Mouse (Mus musculus) liver, embryonic 11.5 days (tissue): ENCODE data around the gene Dlx6. TPM values are rescaled to one million over a fixed set of nuclear protein-coding genes. Genes with fewer than 3 reads are reported as not detected.

Experiments
- ATAC-seq: fragments of 200-750 bp; cut with Nextera tagmentation; replicated peaks from 2 replicates; pipeline ENCODE4 v1.8.0; 2017; ENCODE audit warnings: moderate number of reproducible peaks, mild to moderate bottlenecking, moderate TSS enrichment, moderate library complexity; ENCODE audit not compliant: low FRiP score
- DNase-seq: peaks from one replicate; pipeline ENCODE4 v3.0.0-alpha.2; 2017; ENCODE audit warnings: low spot score
- H3K27ac ChIP-seq: fragments of 300-500 bp; sonication (generic); 2 replicates; pipeline ENCODE4 v1.5.1; 2014; ENCODE audit warnings: mild to moderate bottlenecking, low read depth, low read length, control low read depth
- H3K27me3 ChIP-seq: fragments of 300-500 bp; sonication (generic); replicated peaks from 2 replicates; pipeline ENCODE4 v1.6.1; 2014; ENCODE audit warnings: low read length, mixed read lengths; ENCODE audit not compliant: control insufficient read depth, insufficient read depth
- H3K36me3 ChIP-seq: fragments of 300-500 bp; sonication (generic); 2 replicates; pipeline ENCODE4 v1.6.1; 2014; ENCODE audit warnings: mild to moderate bottlenecking, low read length, moderate library complexity, mixed read lengths; ENCODE audit not compliant: control insufficient read depth, insufficient read depth
- H3K4me1 ChIP-seq: fragments of 300-500 bp; sonication (generic); replicated peaks from 2 replicates; pipeline ENCODE4 v1.6.1; 2014; ENCODE audit warnings: low read length, mixed read lengths; ENCODE audit not compliant: control insufficient read depth, insufficient read depth
- H3K4me2 ChIP-seq: fragments of 300-500 bp; sonication (generic); 2 replicates; pipeline ENCODE4 v1.6.1; 2014; ENCODE audit warnings: mild to moderate bottlenecking, control low read depth, moderate library complexity
- H3K4me3 ChIP-seq: fragments of 300-500 bp; sonication (generic); 2 replicates; pipeline ENCODE4 v1.5.1; 2014; ENCODE audit warnings: low read depth, low read length, control low read depth
- H3K9ac ChIP-seq: fragments of 300-500 bp; sonication (generic); 2 replicates; pipeline ENCODE4 v1.6.1; 2014; ENCODE audit warnings: low read depth, low read length, control low read depth
- H3K9me3 ChIP-seq: fragments of 300-500 bp; sonication (generic); 2 replicates; pipeline ENCODE4 v1.6.1; 2016; ENCODE audit warnings: low read length, inconsistent platforms, mixed read lengths; ENCODE audit not compliant: control insufficient read depth
- WGBS: fragments of 180-500 bp; shearing (Covaris S2); extraction: QIAGEN DNeasy Blood & Tissue Kit; methylation state at CpG from one replicate; pipeline ENCODE4 v1.1.7; 2014; 5-methylcytosine and 5-hydroxymethylcytosine counted together
- polyA plus RNA-seq: library from polyadenylated mRNA; unstranded; fragments of >200 nt; fragmentation: Nextera tagmentation; extraction: Ambion mirVana; gene quantifications from 2 replicates; pipeline ENCODE4 v1.2.1, GENCODE M21; 2014

Gene Dlx6
- polyA plus RNA-seq, 1 experiment from 2014 or later, result not detected

DNA sequence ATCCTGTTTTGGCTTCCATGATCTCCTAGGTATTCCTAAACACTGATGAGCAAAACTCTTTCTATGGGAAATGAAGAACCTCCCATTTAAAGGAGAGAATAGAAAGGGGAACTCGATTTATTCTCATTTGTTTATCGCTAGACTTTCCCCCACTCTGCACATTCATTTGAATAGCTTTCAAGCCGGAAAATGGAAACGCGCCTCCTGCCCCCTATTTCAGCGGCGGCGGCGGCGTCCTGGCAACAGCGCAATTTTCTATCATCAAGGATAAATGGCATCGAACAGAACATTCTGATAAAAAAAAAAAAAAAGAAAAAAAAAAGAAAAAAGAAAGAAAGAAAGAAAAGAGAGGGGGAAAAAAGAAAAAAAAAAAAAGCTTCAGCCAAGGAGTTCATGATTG lies 13.4 kb upstream of the Dlx6 start:
- Histone ChIP-seq H3K9me3 (no peaks in the 10 kb centered on the region), H3K36me3 (no peaks in the 10 kb centered on the region), H3K27me3 (peaks cover 73% of the 10 kb centered on the region), H3K4me3 (no peak overlapping the region), H3K27ac (no peak overlapping the region), H3K4me1 (no peaks in the 10 kb centered on the region), H3K4me2 (no peak overlapping the region), H3K9ac (no peak overlapping the region)
- ATAC-seq, result no peak
- no peak for DNase-seq
- WGBS, result 5% methylated on average over 12 of the region's 12 CpGs

DNA sequence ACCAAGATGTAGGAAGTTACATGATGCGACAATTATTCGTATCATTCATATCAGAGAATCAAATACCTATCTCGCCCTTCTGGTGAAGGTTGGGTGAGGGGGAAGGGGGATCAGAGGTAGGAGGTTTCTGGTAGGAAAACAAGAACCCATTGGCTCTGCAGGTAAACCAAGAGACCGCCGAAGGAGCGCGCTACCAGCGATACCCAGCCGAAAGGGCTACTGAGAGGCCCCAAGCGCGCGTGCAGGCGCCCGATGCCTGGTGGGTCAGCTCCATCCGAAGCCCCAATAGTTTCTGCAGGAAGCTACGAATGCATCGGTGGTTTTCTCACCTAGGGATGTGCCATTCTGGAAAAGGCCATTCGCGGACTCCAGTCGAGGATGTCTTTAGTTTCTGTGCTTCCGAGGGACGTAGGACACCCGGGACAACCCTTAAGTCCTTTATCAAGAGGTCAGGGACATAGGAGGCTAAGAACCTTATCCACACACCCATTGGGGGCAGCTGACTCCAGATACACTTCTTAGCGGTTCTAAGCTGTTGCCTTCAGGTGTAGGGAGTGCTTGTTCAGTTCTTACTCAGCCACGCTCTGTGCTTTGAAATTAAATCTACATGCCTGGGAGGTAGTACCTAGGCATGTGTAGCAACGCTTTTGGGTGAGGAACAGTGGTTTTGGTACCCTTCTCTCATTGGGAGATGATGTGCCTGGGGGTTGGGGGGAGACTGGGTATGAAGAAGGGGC lies 12.6 kb upstream of the Dlx6 start:
- Histone ChIP-seq H3K9ac (no peak overlapping the region), H3K27ac (no peak overlapping the region), H3K36me3 (no peaks in the 10 kb centered on the region), H3K4me2 (no peak overlapping the region), H3K4me1 (no peaks in the 10 kb centered on the region), H3K27me3 (peaks cover 81% of the 10 kb centered on the region), H3K4me3 (no peak overlapping the region), H3K9me3 (no peaks in the 10 kb centered on the region)
- WGBS, result 3% methylated on average over 26 of the region's 26 CpGs
- ATAC-seq, result no peak
- no peak for DNase-seq

DNA sequence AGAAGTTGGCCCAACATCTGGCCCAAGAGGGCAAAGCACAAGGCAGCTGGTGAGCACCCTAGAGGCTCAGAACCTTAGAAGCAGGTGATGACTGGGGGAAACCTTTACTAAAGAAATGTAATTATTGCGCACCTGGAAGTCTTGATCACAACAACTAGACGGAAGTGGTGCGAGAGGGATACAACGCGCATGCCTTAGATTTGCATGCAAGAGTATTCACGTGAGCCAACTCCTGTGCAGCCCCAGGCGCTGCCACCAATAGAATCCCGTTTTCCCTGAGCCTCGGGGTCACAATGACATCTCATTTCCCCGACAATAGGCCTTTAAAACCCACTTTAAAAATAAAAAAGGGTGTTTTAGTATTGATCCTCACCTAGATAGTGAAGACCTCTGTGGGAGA lies 12.0 kb upstream of the Dlx6 start:
- H3K4me3 ChIP-seq, result no peak overlapping the region
- H3K9me3 ChIP-seq, result no peaks in the 10 kb centered on the region
- H3K4me2 ChIP-seq, result no peak overlapping the region
- H3K4me1 ChIP-seq, result no peaks in the 10 kb centered on the region
- DNase-seq (no peak), ATAC-seq (no peak)
- peaks cover 87% of the 10 kb centered on the region for H3K27me3 ChIP-seq
- no peak overlapping the region for H3K9ac ChIP-seq
- 5% methylated on average over 10 of the region's 10 CpGs for WGBS
- H3K36me3 ChIP-seq, result no peaks in the 10 kb centered on the region
- no peak overlapping the region for H3K27ac ChIP-seq

- Histone ChIP-seq H3K4me1 (no peaks in the 10 kb centered on the region), H3K4me3 (no peak overlapping the region), H3K36me3 (no peaks in the 10 kb centered on the region), H3K27me3 (peaks cover 93% of the 10 kb centered on the region), H3K27ac (no peak overlapping the region), H3K9ac (no peak overlapping the region), H3K9me3 (no peaks in the 10 kb centered on the region), H3K4me2 (no peak overlapping the region)
- ATAC-seq (no peak), DNase-seq (no peak)
- 25% methylated on average over 3 of the region's 3 CpGs for WGBS
Observed at GRCm38 (mm10) chr6:6852944-6853343, 10.2 kb upstream of the Dlx6 start.

- no peak overlapping the region for H3K4me3 ChIP-seq
- H3K4me1 ChIP-seq, result no peaks in the 10 kb centered on the region
- DNase-seq (no peak), ATAC-seq (no peak)
- no peak overlapping the region for H3K9ac ChIP-seq
- no peak overlapping the region for H3K4me2 ChIP-seq
- no peak overlapping the region for H3K27ac ChIP-seq
- WGBS, result 4% methylated on average over 9 of the region's 9 CpGs
- peaks cover 95% of the 10 kb centered on the region for H3K27me3 ChIP-seq
- no peaks in the 10 kb centered on the region for H3K9me3 ChIP-seq
- H3K36me3 ChIP-seq, result no peaks in the 10 kb centered on the region
Observed at GRCm38 (mm10) chr6:6854176-6854575, 9.0 kb upstream of the Dlx6 start.

GRCm38 (mm10) chr6:6854902-6855745 lies 8.0 kb upstream of the Dlx6 start:
- no peak for DNase-seq
- H3K27me3 ChIP-seq, result peaks cover 98% of the 10 kb centered on the region
- H3K4me2 ChIP-seq, result no peak overlapping the region
- no peaks in the 10 kb centered on the region for H3K36me3 ChIP-seq
- no peak for ATAC-seq
- no peak overlapping the region for H3K9ac ChIP-seq
- no peaks in the 10 kb centered on the region for H3K4me1 ChIP-seq
- H3K4me3 ChIP-seq, result no peak overlapping the region
- WGBS, result 2% methylated on average over 25 of the region's 25 CpGs
- H3K9me3 ChIP-seq, result no peaks in the 10 kb centered on the region
- no peak overlapping the region for H3K27ac ChIP-seq

GRCm38 (mm10) chr6:6855746-6856185 lies 7.4 kb upstream of the Dlx6 start:
- WGBS, result 1% methylated on average over 10 of the region's 10 CpGs
- DNase-seq, result no peak

GRCm38 (mm10) chr6:6856316-6856715 lies 6.8 kb upstream of the Dlx6 start:
- 3% methylated on average over 20 of the region's 20 CpGs for whole genome bisulfite sequencing
- no peak for DNase-seq
- H3K4me3 ChIP-seq, result no peak overlapping the region

More at GRCm38 (mm10) chr6:6855746-6856185, 7.4 kb upstream of the Dlx6 start:
- H3K4me1 ChIP-seq, result no peaks in the 10 kb centered on the region
- no peaks in the 10 kb centered on the region for H3K9me3 ChIP-seq
- peaks cover 98% of the 10 kb centered on the region for H3K27me3 ChIP-seq
- no peaks in the 10 kb centered on the region for H3K36me3 ChIP-seq
- no peak overlapping the region for H3K27ac ChIP-seq
- no peak overlapping the region for H3K4me2 ChIP-seq
- H3K9ac ChIP-seq, result no peak overlapping the region
- ATAC-seq, result no peak
- no peak overlapping the region for H3K4me3 ChIP-seq

More at GRCm38 (mm10) chr6:6856316-6856715, 6.8 kb upstream of the Dlx6 start:
- H3K4me1 ChIP-seq, result no peaks in the 10 kb centered on the region
- H3K27ac ChIP-seq, result no peak overlapping the region
- peaks cover 98% of the 10 kb centered on the region for H3K27me3 ChIP-seq
- no peaks in the 10 kb centered on the region for H3K9me3 ChIP-seq
- no peak overlapping the region for H3K4me2 ChIP-seq
- ATAC-seq, result no peak
- H3K36me3 ChIP-seq, result no peaks in the 10 kb centered on the region
- H3K9ac ChIP-seq, result no peak overlapping the region
